Mouse (Mus musculus) E14TG2a.4 (cell line): ENCODE data around the gene Gm28035.

ENCODE experiments used
- CTCF ChIP-seq: conservative IDR thresholded peaks from 2 replicates; pipeline ENCODE4 v1.5.1; 2014; ENCODE audit warnings: low read length
- NANOG ChIP-seq: IDR thresholded peaks from 2 replicates; pipeline ENCODE4 v1.6.1; 2014; ENCODE audit warnings: borderline replicate concordance, low read length, mixed read lengths
- POU5F1 ChIP-seq: IDR thresholded peaks from 2 replicates; pipeline ENCODE4 v1.6.1; 2014; ENCODE audit warnings: low read length, borderline replicate concordance

GRCm38 (mm10) chr2:30199984-30200383, 40.4 kb upstream of the Gm28035 start:
- TF ChIP-seq CTCF (no peak), POU5F1 (no peak), NANOG (no peak)
